Mouse (Mus musculus) ES-E14 (cell line): ENCODE measurements at regions not wholly inside any gene's neighbourhood (a gene's known extent, or its start where the extent isn't known, plus 50 kb on each side); places are given as distances from the start of the nearest gene placed in this dataset.

ENCODE experiments used
- CHD2 ChIP-seq: IDR thresholded peaks from 2 replicates; pipeline ENCODE4 v1.6.1; 2014; ENCODE audit warnings: mild to moderate bottlenecking, low read depth, low read length, inconsistent platforms
- HCFC1 ChIP-seq: IDR thresholded peaks from 2 replicates; pipeline ENCODE4 v1.6.1; 2012; ENCODE audit warnings: low read length, inconsistent platforms, borderline replicate concordance; ENCODE audit not compliant: insufficient read depth
- MAFK ChIP-seq: IDR thresholded peaks from 2 replicates; pipeline ENCODE4 v1.6.1; 2014; ENCODE audit warnings: mild to moderate bottlenecking, low read depth, low read length, inconsistent platforms; ENCODE audit not compliant: insufficient read depth
- ZC3H11A ChIP-seq: IDR thresholded peaks from 2 replicates; pipeline ENCODE4 v1.6.1; 2012; ENCODE audit warnings: low read depth, mild to moderate bottlenecking, inconsistent platforms, low read length, borderline replicate concordance
- ZNF384 ChIP-seq: IDR thresholded peaks from 2 replicates; pipeline ENCODE4 v1.6.1; 2012; ENCODE audit warnings: low read depth, low read length, inconsistent platforms

- TF ChIP-seq ZNF384 (no peak), ZC3H11A (no peak), HCFC1 (no peak), MAFK (no peak), CHD2 (no peak)
Observed at GRCm38 (mm10) chr8:64461136-64461535, 231.7 kb downstream of the Cpe start.
